Mouse (Mus musculus) heart, embryonic 13.5 days (tissue): ENCODE results near the gene Gm12184. TPM values are rescaled to one million over a fixed set of nuclear protein-coding genes. Genes with fewer than 3 reads are reported as not detected.
"Not testable (repeated sequence)": the region's sequence is repeated elsewhere in the genome, so short reads cannot be mapped to it uniquely, and the experiment has no call there.

Experiments used
- ATAC-seq: fragments of 200-750 bp; cut with Nextera tagmentation; 2 replicates; pipeline ENCODE4 v1.8.0; 2017; ENCODE audit warnings: moderate TSS enrichment; ENCODE audit not compliant: insufficient number of reproducible peaks, low FRiP score, low TSS enrichment; ENCODE audit errors: extremely low read depth
- H3K27ac ChIP-seq: fragments of 300-500 bp; sonication (generic); replicated peaks from 2 replicates; pipeline ENCODE4 v1.5.1; 2015; ENCODE audit warnings: moderate library complexity, mild to moderate bottlenecking, inconsistent platforms
- H3K27me3 ChIP-seq: fragments of 300-500 bp; sonication (generic); replicated peaks from 2 replicates; pipeline ENCODE4 v1.6.1; 2015; ENCODE audit warnings: mild to moderate bottlenecking, inconsistent platforms
- H3K36me3 ChIP-seq: fragments of 300-500 bp; sonication (generic); 2 replicates; pipeline ENCODE4 v1.6.1; 2015; ENCODE audit warnings: mild to moderate bottlenecking, inconsistent platforms
- H3K4me1 ChIP-seq: fragments of 300-500 bp; sonication (generic); 2 replicates; pipeline ENCODE4 v1.6.1; 2015; ENCODE audit warnings: inconsistent platforms
- H3K4me2 ChIP-seq: fragments of 300-500 bp; sonication (generic); 2 replicates; pipeline ENCODE4 v1.6.1; 2015; ENCODE audit warnings: inconsistent platforms, mild to moderate bottlenecking, moderate library complexity
- H3K4me3 ChIP-seq: fragments of 300-500 bp; sonication (generic); 2 replicates; pipeline ENCODE4 v1.5.1; 2015; ENCODE audit warnings: moderate library complexity, mild to moderate bottlenecking, inconsistent platforms
- H3K9ac ChIP-seq: fragments of 300-500 bp; sonication (generic); 2 replicates; pipeline ENCODE4 v1.6.1; 2015; ENCODE audit warnings: inconsistent platforms, mild to moderate bottlenecking, moderate library complexity
- H3K9me3 ChIP-seq: fragments of 300-500 bp; sonication (generic); 2 replicates; pipeline ENCODE4 v1.6.1; 2016; ENCODE audit warnings: inconsistent platforms
- WGBS: fragments of 180-500 bp; shearing (Covaris S2); methylation state at CpG from one replicate; pipeline ENCODE4 v1.1.7; 2015; ENCODE audit warnings: mixed read lengths; 5-methylcytosine and 5-hydroxymethylcytosine counted together
- polyA plus RNA-seq: library from polyadenylated mRNA; unstranded; fragments of >200 nt; fragmentation: Nextera tagmentation; extraction: Ambion mirVana; gene quantifications from 2 replicates; pipeline ENCODE4 v1.2.1, GENCODE M21; 2015

The Gm12184 gene
- 0.53 and 1.2 TPM in 2 replicates for polyA plus RNA-seq

DNA sequence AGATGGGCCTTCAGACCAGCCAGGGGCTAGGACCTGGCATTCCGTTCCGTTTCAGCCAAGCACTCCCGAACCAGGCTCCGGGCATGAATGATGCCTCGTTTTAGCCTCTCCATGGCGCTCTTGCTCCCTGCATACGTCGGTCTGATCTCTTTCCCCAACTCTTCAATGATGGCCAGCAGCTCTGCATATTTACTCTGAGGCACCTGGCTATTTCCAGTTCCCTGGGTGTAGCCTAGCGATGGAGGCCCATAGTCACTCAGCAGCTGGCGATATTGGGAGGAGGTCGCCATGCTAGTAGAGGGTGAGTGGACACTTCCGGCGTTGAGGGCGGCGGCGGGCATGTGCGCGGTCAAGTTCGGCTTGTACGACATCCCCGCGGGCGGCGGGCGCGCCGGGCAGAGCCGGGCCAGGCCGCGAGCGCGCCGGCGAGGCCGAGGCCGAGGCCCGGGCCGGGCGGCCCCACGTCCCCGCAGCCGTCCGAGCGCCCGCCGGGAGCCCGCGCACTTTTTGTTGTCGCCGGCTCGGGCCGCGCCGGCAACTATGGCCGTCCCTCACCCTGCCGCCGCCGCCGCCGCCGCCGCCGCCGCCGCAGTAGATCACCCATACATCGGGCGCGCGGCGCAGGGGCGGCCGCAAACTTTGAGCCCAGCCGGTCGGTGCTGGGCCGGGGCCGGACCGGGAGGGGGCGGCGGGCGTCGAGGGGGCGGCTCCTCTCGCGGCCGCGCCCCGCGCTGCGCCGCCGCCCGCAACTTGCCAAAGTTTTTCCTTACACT is at the start of gene Gm12184, which contains the start of gene Trim7:
Gm12184 (minus strand) TSS at position 677 of the 773 bp plus-strand sequence.
Trim7 (plus strand) TSS at position 162 of the 773 bp plus-strand sequence.
- ATAC-seq = peak; percentile 75
- WGBS = under 1% methylated on average over 46 of the region's 92 CpGs
- H3K27ac ChIP-seq = peak within 1 kb of the TSS; percentile 70

GRCm38 (mm10) chr11:48875343-48875837 is 48.9 kb upstream of the Gm12184 start:
- H3K4me3 ChIP-seq, H3K27me3 ChIP-seq, ATAC-seq, H3K27ac ChIP-seq, H3K9me3 ChIP-seq, H3K4me2 ChIP-seq, H3K9ac ChIP-seq, H3K36me3 ChIP-seq: not testable (repeated sequence)
- peaks cover 24% of the 10 kb centered on the region for H3K4me1 ChIP-seq
- WGBS = 74% methylated on average over 1 of the region's 1 CpGs

More for the DNA sequence above, at the start of gene Gm12184, which contains the start of gene Trim7:
- H3K9me3 ChIP-seq, H3K36me3 ChIP-seq: not testable (repeated sequence)
- Histone ChIP-seq H3K27me3 (peaks cover 10% of the 10 kb centered on the region; the same call in 1 of the 2 replicates), H3K4me2 (peak within 1 kb of the TSS; percentile 71), H3K9ac (peak within 1 kb of the TSS; percentile 76), H3K4me3 (peak within 1 kb of the TSS; percentile 56), H3K4me1 (peaks cover 31% of the 10 kb centered on the region)

- no peaks in the 10 kb centered on the region for H3K9me3 ChIP-seq
- H3K4me2 ChIP-seq = no peak overlapping the region
- no peak overlapping the region for H3K27ac ChIP-seq
- H3K4me3 ChIP-seq = no peak overlapping the region
- WGBS = 0% methylated on average over 4 of the region's 4 CpGs
- H3K4me1 ChIP-seq = peaks cover 34% of the 10 kb centered on the region
- peaks cover 4% of the 10 kb centered on the region; the same call in 1 of the 2 replicates for H3K27me3 ChIP-seq
- H3K9ac ChIP-seq = no peak overlapping the region
- no peak for ATAC-seq
- no peaks in the 10 kb centered on the region for H3K36me3 ChIP-seq
Observed at GRCm38 (mm10) chr11:48874465-48874864, 48.0 kb upstream of the Gm12184 start.

DNA sequence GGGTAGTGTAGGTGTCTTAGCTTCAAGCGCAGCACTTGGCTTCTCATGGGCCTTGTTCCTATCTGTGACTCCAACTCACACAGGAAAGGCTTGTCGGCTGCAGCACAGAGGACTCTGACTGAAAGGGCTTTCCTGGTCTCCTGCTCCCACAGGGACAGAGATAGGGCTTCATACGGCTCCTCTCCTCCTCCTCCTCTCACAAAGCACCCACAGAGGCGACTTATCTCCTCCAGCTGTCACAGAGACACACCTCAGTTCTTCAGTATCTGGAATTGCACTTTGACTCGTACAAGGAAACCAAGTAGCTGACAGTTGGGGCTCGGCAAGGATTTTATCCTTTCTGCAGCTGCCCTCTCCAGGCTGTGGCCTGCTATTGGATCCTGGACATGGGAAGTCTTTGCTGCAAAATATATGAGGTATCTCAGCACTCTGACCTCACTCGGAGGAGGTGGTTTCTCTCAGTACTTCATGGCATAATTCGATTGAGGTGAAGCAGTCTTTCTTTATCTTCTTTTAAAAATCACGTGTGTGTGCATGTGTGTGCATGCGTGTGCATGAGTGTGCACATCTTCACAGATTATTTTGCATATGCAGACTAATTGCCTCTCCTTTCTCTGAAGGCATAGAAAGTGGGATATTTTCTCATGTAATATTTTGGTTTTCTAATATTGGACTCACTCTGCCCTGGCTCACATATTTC is 47.3 kb upstream of the Gm12184 start:
- H3K9me3 ChIP-seq = no peaks in the 10 kb centered on the region
- H3K27me3 ChIP-seq = peaks cover 4% of the 10 kb centered on the region; the same call in 1 of the 2 replicates
- H3K36me3 ChIP-seq = no peaks in the 10 kb centered on the region
- 38% methylated on average over 10 of the region's 10 CpGs for WGBS
- no peak for ATAC-seq
- peaks cover 41% of the 10 kb centered on the region for H3K4me1 ChIP-seq
- H3K9ac ChIP-seq = 0 out of 2 replicates have a peak overlapping the region, but pooled peaks have one; percentile 24
- no peak overlapping the region; the same call in 1 of the 2 replicates for H3K4me2 ChIP-seq
- H3K4me3 ChIP-seq = no peak overlapping the region
- H3K27ac ChIP-seq = 0 out of 2 replicates have a peak overlapping the region, but pooled peaks have one; percentile 21

GRCm38 (mm10) chr11:48872695-48873300 is 46.3 kb upstream of the Gm12184 start:
- WGBS = 80% methylated on average over 7 of the region's 7 CpGs
- Histone ChIP-seq H3K4me1 (peaks cover 47% of the 10 kb centered on the region), H3K4me2 (peak overlapping the region; percentile 91), H3K9ac (peak overlapping the region; percentile 86), H3K36me3 (no peaks in the 10 kb centered on the region), H3K27ac (peak overlapping the region; percentile 84), H3K9me3 (no peaks in the 10 kb centered on the region), H3K4me3 (peak overlapping the region; percentile 64; the same call in 1 of the 2 replicates), H3K27me3 (peaks cover 4% of the 10 kb centered on the region; the same call in 1 of the 2 replicates)
- ATAC-seq = no peak

DNA sequence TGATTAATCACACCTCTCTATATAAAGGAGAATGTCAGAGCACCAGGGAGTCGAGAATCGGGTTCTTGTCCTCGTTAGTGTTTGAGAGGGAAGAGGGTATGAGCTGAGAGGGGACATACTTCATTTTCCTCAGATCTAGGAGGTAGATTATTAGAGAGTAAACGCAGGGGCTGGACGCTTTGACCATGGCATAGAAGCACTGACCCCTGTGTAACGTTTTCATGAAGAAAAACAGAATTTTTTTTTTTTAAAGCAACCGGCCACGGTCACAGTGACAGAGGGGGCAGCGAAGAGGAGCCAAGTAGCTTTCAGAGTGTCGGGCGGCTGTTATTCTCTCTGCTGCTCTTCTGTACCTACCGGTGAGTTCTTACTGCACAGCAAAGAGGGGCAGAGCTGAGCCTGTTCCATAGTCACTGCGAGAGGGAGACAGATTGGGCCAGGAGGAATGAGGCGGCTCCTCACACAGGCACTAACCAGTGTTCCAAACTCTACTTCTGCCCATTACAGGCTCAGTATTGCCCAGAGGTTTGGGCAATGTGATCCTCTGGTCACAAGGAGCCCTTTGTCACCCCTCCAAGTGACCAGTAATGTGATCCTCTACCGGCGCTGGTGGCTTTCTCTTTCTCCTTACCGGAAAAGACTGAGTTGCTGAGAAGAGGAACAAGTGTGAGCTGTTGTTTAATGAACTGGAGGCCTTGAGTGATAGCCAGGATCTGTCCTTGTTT is 45.5 kb upstream of the Gm12184 start:
- Histone ChIP-seq H3K27me3 (peaks cover 4% of the 10 kb centered on the region; the same call in 1 of the 2 replicates), H3K36me3 (no peaks in the 10 kb centered on the region), H3K4me1 (peaks cover 47% of the 10 kb centered on the region), H3K4me2 (peak overlapping the region; percentile 91), H3K4me3 (peak overlapping the region; percentile 64), H3K9me3 (no peaks in the 10 kb centered on the region), H3K9ac (peak overlapping the region; percentile 86), H3K27ac (peak overlapping the region; percentile 84)
- ATAC-seq = no peak
- WGBS = 8% methylated on average over 17 of the region's 17 CpGs

DNA sequence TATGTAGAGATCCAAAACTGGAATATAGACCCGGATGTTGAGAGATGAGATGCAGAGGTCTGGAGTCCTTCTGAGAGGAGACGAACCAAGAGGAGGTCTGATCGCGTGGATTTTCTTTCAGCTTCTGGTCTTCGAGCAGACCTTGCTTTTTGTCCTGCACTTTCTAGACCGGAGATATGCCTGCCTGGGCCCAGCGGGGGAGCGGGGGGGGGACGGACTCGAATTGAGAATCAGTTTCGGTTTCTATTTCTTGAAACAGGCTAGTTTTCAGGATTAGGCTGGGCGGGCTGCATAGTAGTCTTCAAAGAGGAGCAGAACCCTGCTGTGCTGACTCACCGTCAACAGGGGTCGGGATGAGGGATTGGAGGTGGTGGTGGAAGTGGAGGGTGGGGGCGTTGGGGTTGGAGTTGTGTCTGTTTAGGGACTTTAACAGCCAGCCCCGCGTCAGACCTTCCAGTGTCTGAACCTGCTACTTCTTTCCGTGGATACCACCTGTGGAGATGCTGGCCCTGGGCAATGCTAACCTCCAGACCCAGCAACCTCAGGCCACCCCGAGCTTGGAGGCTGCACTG is 44.8 kb upstream of the Gm12184 start, which contains the start of gene Irgm1:
Irgm1 (minus strand) TSS at position 483 of the 572 bp plus-strand sequence.
- under 1% methylated on average over 19 of the region's 19 CpGs for WGBS
- peaks cover 4% of the 10 kb centered on the region; the same call in 1 of the 2 replicates for H3K27me3 ChIP-seq

DNA sequence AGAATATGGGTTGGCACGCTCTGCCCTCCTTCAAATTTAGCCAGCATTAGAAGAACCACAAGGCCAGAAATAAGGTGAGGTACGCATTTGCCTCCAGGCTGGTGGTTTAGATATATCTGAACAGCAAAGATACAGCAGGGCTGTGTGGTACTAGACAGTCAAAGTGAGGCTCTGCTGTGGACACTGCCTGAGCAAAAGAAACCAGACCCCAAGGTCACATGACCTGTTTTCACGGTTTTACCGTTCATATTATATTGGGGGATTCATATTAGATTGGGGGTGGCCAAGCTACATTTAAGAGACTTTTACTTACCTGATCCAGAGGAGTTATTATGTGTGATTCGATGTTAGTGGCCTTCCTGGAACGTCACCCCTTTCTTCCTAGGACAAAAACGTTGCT is 44.3 kb upstream of the Gm12184 start:
- peaks cover 4% of the 10 kb centered on the region; the same call in 1 of the 2 replicates for H3K27me3 ChIP-seq
- WGBS = 25% methylated on average over 7 of the region's 7 CpGs
- ATAC-seq = no peak

More for the DNA sequence above, 44.8 kb upstream of the Gm12184 start, which contains the start of gene Irgm1:
- peak within 1 kb of the TSS; percentile 86 for H3K9ac ChIP-seq
- peak within 1 kb of the TSS; percentile 64 for H3K4me3 ChIP-seq
- H3K9me3 ChIP-seq = no peaks in the 10 kb centered on the region
- H3K4me2 ChIP-seq = peak within 1 kb of the TSS; percentile 91
- ATAC-seq = peak; percentile 48; the same call in 1 of the 2 replicates
- peak within 1 kb of the TSS; percentile 84 for H3K27ac ChIP-seq
- H3K4me1 ChIP-seq = peaks cover 47% of the 10 kb centered on the region
- H3K36me3 ChIP-seq = peaks cover 4% of the 10 kb centered on the region

DNA sequence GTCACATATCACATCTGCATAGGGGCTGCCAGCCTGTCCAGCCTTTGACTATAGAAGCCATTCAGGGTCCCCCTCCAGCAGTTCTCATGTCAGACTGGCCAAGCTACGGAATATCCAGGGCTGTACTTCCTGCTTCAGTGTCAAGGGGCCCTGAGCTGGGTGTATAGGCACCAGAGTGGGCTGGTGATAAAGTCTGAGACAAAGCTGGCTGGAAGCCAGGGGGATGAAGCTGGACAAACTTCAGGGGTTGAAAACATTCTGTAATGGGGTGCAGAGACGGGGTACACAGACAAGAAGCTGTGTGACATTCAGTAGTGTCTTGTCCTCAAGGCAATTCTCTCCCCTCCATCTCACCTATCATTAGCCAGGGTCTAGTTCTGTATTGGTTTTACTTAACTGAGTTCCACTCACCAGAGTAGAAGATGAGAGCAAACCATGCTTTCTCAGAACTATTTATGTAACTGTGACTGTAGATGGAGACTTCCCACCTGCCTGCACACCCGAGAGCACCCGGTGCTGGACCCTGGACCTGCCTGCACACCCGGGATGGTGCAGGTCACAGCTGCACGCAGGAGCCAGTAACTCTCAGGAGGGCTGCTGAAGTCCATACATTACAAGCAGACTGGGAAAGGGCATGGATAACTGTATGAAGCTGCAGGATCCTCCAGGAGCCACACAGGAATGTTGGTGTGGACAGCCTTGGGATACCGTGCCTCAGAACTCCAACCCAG is 43.1 kb upstream of the Gm12184 start:
- Histone ChIP-seq H3K4me1 (peaks cover 44% of the 10 kb centered on the region), H3K9me3 (no peaks in the 10 kb centered on the region), H3K27me3 (no peaks in the 10 kb centered on the region; the same call in 1 of the 2 replicates), H3K9ac (peak overlapping the region; percentile 86), H3K4me2 (peak overlapping the region; percentile 91), H3K4me3 (peak overlapping the region; percentile 64), H3K36me3 (peaks cover 13% of the 10 kb centered on the region), H3K27ac (peak overlapping the region; percentile 63)
- WGBS = 48% methylated on average over 7 of the region's 7 CpGs
- no peak for ATAC-seq

More for the DNA sequence above, 44.3 kb upstream of the Gm12184 start:
- H3K27ac ChIP-seq = peak overlapping the region; percentile 84
- H3K4me3 ChIP-seq = peak overlapping the region; percentile 64
- H3K9ac ChIP-seq = peak overlapping the region; percentile 86
- peak overlapping the region; percentile 91 for H3K4me2 ChIP-seq
- peaks cover 47% of the 10 kb centered on the region for H3K4me1 ChIP-seq
- no peaks in the 10 kb centered on the region for H3K9me3 ChIP-seq
- peaks cover 9% of the 10 kb centered on the region for H3K36me3 ChIP-seq
